Mouse (Mus musculus) ovary, postnatal 14 days (tissue): ENCODE results near the gene Nagk.
"Not testable (repeated sequence)": the region's sequence is repeated elsewhere in the genome, so short reads cannot be mapped to it uniquely, and the experiment has no call there.

Experiments used
- DNase-seq: peaks from one replicate; pipeline ENCODE4 v3.0.0; 2022; ENCODE audit warnings: low spot score

The Nagk gene

DNA sequence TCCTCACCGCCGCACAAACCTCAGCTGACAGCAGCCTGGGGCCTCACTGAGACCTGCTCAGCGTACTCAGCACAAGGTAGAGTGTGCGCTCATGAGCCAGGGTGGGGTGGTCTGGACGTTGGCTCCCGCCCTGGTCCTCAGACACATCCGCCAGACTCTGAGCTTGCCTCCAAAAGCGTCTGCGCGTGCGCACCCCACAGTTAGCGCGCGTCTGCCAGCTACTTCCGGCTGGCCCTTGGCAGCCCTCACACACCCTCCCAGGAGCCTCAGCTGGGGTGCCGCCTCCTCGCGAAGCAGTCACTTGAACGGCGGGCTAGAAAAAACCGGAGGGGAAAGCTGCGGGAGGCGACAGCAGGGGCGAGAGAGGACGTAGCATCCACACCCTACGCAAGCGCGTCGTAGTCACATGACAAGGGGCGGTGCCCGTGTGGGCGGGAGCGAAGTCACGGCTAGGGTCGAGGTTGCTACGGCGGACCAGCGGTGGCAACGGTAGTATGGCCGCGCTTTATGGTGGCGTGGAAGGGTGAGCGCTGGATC, at the start of gene Nagk:
Gene Nagk, plus strand, starts transcription at position 223 of the 537 bp plus-strand sequence.
- peak; percentile 88 for DNase-seq

- DNase-seq = no peak
Measured at GRCm38 (mm10) chr6:83745466-83745865, 49.3 kb upstream of the Nagk start.

DNA sequence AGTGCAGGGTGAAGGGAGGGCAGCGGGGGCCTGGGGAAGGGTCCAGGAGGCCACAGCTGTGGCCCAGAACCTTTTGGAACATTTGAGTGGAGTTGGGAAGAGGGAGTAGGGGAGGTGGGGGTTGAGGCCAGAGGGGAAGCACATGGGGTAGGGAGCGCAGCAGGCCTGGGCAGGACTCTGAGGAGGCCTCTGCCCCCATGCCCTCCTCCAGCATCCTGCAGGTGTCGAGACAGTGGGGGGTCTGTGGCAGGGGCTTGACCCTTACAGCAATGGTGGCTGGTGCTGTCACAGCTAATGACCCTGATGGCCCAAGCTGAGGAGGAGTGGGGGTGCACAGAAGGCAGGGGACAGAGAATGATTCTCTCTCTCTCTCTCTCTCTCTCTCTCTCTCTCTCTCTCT, 45.5 kb upstream of the Nagk start:
- DNase-seq = no peak

DNA sequence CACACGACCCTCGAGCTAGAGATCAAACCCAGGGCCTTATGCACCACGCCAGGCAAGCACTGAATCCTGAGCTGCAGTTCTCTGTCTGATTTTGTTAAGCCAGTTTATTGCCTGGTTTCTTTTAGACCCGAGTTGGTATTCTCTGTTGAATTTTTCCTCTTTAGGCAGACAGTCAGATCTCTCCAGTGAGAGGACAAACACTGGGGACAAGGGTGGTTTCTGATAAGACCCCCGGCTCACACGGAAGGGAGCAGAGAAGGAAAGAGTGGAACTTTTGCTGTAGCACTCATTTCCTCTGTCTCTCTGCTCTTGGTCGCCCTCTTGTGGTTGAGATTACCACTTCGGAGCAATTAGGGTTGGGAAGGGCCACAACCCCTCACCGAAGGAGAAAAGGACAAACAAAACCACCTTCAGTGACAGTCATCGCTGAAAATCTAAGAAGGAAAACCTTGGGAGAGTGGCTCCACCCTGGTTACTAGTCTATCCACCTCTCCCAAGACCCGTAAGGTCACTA, 44.6 kb upstream of the Nagk start:
- peak; percentile 69 for DNase-seq

- no peak for DNase-seq
Measured at GRCm38 (mm10) chr6:83756051-83756450, 38.7 kb upstream of the Nagk start.

DNA sequence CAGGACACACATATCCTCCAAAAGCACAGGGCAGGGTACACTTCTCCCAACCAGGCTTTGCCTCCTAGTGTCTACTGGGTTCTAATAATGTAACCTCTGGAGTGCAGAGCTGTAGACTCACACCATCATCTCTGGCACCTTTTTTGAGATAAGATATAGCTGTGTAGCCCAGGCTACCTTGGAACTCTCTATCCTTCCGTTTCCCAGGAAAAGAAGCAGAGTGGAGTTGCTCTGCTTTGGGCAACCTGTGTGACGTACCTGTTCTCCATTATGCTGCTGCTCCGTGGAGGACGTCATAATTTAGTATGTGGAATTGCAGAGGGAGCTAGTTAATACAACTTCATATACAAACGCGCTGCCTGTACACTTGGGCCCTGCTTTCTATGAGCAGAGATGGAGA, 32.4 kb upstream of the Nagk start, which contains the start of gene Ankrd53:
Gene Ankrd53, plus strand, starts transcription at position 301 of the 400 bp plus-strand sequence.
- DNase-seq = no peak

- peak; percentile 16 for DNase-seq
Measured at GRCm38 (mm10) chr6:83762880-83763431, 31.8 kb upstream of the Nagk start.

GRCm38 (mm10) chr6:83766982-83767381, 27.8 kb upstream of the Nagk start:
- DNase-seq = no peak

DNA sequence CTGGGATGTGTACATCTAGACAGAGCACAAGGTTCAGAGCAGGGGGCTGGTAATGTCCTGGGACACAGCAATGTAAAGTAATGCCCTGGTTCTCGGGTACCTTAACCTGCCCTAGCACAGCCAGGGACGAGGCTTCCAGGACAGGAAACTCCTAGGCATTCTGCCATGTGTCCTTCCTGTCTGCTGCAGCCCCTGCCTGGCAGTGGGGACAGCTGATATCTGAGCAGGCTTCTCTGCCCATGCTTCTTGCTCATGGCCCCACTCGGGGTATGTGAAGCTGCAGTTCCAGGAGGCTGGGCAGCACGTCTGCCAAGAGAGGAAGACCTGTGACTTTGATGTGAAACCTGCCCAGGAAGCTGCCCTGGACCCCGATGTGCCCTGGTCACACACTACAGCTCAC, 26.3 kb upstream of the Nagk start:
- no peak for DNase-seq

- no peak for DNase-seq
Measured at GRCm38 (mm10) chr6:83774126-83774525, 20.7 kb upstream of the Nagk start.

GRCm38 (mm10) chr6:83774781-83775563, 19.8 kb upstream of the Nagk start:
- DNase-seq = no peak

GRCm38 (mm10) chr6:83775638-83776293, 19.0 kb upstream of the Nagk start, which contains the start of gene Tex261:
TSS of gene Tex261 (minus strand) at chr6:83775813.
- DNase-seq = peak; percentile 89

DNA sequence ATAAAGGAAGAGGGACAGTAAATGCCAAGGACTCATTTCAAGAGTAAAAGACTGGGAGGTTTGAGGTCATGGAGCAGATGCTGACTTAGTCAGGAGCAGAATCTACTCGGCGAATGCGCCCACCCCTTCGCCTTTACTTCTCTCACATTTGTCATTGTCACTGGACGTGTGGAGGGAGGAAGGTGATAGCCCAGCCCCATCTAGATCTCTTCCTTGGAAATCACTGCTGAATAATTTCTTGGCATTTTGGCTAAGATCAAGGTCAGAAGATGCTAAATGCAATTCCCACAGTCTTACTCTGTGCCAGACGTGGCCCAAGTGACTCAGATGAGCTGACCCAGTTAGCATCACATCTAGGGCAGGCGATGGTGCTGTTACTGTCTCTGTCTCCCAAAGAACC, 16.5 kb upstream of the Nagk start:
- DNase-seq = no peak

DNA sequence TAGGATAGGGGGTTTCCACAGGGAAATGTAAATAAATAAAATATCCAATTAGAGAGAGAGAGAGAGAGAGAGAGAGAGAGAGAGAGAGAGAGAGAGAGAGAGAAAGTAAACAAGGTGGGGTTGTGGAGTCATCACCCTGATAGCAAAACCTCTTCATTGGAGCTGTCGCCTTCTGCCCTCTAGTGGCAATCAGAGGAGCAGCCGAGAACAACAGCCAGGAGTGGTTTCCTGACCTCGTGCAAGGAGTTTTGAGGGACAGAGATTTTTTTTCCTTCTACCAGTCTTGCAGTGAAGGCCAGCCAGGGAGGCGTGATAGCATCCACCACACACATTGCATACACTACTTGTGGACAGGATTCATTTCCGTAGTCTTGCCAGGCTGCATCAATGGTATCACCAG, 15.8 kb upstream of the Nagk start:
- peak; percentile 38 for DNase-seq

- no peak for DNase-seq
Measured at GRCm38 (mm10) chr6:83786426-83786825, 8.4 kb upstream of the Nagk start.

GRCm38 (mm10) chr6:83788554-83788953, 6.2 kb upstream of the Nagk start:
- DNase-seq = no peak

- not testable (repeated sequence) for DNase-seq
Measured at GRCm38 (mm10) chr6:83790533-83790932, 4.2 kb upstream of the Nagk start.

- no peak for DNase-seq
Measured at GRCm38 (mm10) chr6:83791251-83791890, 3.4 kb upstream of the Nagk start.

DNA sequence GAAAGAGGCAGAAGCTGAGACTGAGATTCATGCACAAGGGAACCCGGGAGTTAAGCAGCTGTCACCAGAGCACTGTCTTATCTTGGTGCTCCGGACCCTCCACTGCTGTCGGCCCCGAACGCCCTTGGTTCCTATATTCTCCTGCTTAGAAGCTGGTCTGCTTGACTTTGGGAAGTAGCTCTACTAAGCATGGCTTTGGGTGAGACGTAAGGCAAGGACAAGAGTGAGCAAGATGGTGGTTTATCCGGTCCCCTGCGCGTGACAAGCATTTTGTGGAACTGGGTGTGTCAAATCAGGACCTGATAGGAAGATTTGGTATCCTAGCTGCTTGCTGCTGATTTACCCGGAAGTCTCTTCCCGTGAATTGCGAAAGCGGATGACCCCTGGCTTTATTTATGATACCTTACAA, 714 bp downstream of the Nagk start:
- DNase-seq = no peak

GRCm38 (mm10) chr6:83796686-83797085, 1.9 kb downstream of the Nagk start:
- no peak for DNase-seq

- DNase-seq = no peak
Measured at GRCm38 (mm10) chr6:83802033-83802432, 7.3 kb downstream of the Nagk start.

- no peak for DNase-seq
Measured at GRCm38 (mm10) chr6:83802846-83803245, 8.1 kb downstream of the Nagk start.
